Mouse (Mus musculus) adrenal gland, postnatal 4 days (tissue): ENCODE measurements around the gene Ncoa7. TPM values are rescaled to one million over a fixed set of nuclear protein-coding genes. Genes with fewer than 3 reads are reported as not detected.

Experiments used
- DNase-seq, 2 experiments: peaks; one replicate each; pipeline ENCODE4 v3.0.0; 2021 to 2022; ENCODE audit warnings: low spot score in 2 of 2, mixed read lengths in 2 of 2
- total RNA-seq, 2 experiments: library from RNA; stranded (reverse); gene quantifications; 2 replicates each; pipeline ENCODE4 v1.2.3; 2021

Gene Ncoa7
- total RNA-seq, 2 experiments from 2014 or later = 47.9 to 49.3 TPM

GRCm38 (mm10) chr10:30749807-30750206 lies 53.3 kb downstream of the Ncoa7 start:
- DNase-seq = no peak

DNA sequence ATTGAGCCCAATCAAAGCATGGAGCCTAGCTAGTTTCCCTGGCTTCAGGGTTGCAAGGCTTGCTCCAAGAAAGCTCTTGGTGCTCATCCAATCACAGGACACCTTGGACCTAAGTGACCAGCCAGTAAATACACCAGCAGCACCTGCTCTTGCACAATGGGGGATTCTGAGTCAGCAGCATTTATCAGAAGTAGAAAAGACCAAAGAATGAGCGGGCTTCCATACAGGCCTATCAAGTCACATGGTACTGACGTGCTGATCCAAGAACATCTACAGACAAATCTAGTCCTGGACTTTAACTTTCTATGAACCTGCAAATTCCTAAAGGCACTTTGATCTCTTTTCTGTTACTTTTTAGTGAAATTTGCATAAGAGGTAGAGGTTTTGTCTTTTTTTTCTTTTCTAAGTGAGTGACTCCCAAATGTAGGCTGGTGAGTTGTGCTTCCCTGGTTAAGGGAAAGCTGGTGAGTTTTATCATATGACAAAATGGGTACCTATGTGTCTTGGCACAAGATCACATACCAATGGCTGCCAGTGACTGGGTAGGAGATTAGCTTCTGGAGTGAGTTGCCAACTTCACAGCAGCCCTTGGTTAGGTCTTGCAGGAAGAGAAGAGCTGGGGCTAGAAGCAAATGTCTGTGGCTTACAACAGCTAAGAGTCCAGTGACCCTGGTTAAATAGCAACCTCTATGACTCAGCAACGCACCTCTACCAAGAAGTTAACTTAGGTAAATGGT lies 57.7 kb downstream of the Ncoa7 start:
- DNase-seq = no peak

DNA sequence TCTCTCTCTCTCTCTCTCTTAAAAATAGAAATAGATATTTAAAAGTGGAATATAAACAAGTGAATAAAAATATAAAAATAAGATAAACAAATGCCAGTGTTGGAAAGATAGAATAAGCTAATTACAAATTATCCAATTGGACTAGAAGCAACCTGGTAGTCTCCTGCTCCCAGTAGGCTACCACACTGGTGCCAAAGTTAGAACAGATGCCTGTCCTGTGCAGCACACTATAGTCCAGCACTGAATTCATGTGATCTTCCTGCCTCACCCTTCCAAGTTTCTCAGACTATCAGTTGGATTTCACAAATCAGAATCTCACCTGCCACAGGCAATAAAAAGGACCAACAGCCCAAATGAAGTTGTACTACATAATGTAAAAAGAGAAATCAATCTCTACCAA lies 59.9 kb downstream of the Ncoa7 start:
- no peak for DNase-seq

DNA sequence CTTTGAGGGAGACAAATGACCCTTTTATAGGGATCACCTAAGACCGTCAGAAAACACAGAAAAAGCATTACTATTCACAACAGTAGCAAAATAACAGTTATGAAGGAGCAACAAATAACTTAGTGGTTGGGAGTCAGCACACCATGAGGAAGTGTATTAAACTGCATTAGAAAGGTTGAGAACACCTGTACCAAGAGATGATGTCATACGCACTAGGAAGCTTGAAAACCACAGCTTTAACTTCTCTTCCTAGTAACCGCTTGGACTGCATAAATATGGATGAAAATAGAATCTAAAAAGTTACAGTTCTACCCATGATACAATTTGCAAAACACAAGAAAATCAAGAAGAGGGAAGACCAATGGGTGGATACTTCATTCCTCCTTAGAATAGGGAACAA lies 64.7 kb downstream of the Ncoa7 start:
- DNase-seq = no peak

DNA sequence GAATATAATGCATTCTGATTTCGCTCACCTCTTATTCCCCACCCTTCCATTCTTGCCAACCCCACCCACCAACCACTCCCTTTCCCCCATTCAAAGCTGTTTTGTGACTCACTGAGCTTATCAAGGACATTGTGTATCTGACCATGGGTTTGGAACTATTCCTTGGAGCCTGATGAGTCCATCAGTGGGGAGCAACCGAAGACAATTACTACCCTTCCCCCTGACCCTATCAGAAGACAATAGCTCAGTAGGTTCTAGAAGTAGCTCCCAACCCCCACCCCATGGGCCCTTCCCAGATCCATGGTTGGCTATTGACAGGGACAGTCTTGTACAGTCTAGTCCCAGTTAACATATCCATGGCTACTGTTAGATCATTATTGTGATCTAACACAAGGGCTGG lies 65.8 kb downstream of the Ncoa7 start:
- no peak for DNase-seq

DNA sequence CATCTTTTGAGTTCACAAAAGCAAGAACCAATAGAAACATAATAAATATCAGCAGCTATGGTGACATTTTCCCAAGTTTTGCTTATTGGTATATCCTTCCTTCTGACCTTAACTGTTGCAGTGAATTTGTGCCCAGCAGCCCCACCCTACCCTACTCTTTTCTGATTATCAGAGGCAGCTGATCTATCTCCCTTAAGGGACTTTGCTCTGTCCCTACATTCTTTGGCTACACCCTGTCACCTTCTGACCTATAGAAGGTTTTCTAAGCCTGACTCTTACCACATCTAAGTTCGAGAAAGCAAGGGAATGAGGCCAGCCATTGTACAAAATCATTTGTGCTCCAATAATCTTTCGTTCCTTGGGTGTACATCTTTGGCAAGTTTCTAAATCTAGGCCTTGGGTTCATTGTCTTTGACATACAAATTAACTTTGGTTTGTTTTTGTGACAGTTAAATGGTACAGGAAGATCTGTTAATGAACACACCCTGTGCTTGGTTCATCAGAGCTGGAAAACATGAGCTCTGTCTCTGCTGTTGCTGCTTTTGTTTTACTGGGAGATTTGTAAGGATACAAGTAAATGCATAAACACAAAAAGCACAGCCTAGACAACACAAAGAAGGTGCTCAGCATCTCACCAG lies 69.9 kb downstream of the Ncoa7 start:
- no peak for DNase-seq

DNA sequence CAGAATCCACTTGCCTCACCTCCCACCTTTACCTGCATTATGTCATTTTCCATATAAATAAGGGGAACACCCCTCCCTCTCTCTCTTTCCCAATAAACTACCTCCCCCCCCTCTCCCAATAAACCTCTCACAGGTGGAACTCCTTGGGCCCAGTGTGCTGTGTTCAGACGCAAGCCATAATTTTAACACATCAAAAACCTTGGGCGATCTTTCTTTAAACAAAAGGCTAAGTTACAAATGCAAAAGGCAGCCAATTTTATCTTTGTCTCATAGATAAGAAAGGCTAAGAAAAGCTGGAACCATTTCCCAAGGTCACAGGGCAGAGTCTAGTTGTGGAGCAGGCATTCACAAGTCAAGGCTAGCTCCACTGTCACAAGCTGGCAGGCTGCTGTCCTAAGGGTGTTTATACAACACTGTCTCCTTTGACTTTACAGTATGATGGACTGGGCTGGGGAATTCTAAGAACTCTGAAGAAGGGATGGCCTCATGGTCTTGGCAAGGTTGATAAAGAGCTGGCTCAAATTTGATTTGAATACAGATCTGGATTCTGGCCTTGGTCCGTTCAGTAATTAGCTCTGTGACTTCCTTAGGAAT lies 71.7 kb downstream of the Ncoa7 start:
- DNase-seq = peak in 1 of 2 experiments; percentile 14

DNA sequence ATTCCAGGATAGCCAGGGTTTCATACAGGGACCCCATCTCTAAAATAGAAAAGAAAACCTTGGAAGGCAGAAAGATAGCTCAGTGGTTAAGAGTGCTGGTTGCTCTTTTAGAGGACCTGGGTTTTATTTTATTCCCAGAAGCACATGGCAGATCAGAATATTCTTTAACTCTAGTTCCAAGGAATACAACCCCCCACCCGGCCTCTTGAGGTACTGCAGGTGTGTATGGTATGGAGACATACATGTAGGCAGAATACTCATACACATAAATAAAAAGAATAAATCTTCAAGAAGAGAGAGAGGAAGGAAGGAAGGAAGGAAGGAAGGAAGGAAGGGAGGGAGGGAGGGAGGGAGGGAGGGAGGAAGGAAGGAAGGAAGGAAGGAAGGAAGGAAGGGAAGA lies 72.3 kb downstream of the Ncoa7 start:
- DNase-seq = no peak

GRCm38 (mm10) chr10:30729157-30730096 lies 73.7 kb downstream of the Ncoa7 start:
- DNase-seq = no peak

GRCm38 (mm10) chr10:30723014-30723413 lies 80.1 kb downstream of the Ncoa7 start:
- no peak for DNase-seq

DNA sequence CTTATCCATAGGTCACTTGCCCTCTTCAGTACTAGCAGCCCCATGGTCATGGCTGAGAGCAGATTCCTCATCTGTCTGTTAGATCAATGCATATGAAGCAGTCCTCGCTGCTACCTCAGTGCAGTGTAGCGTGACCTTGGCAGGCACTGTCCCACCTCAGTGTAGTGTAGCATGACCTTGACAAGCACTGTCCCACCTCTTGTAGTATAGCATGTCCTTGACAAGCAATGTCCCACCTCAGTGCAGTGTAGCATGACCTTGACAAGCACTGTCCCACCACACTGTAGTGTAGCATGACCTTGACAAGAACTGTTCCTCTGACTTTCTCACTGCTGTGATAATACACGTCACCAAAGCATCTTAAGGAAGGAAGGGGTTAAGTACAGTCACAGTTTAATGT lies 82.6 kb downstream of the Ncoa7 start:
- no peak for DNase-seq

DNA sequence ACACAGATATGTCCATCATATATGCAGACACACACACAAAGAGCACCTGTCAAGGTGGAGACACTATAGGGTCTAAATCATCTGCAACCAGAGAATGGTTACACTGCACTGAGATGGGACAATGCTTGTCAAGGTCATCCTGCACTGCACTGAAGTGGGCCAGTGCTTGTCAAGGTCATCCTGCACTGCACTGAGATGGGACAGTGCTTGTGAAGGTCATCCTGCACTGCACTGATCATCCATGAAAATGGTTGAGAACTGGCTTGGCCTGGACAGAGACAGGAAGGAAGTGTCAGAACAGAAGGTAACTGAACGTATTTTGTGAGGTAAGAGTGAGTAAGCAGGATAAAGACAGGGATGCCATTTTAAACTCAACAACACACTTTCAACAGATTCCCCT lies 83.2 kb downstream of the Ncoa7 start:
- no peak for DNase-seq

DNA sequence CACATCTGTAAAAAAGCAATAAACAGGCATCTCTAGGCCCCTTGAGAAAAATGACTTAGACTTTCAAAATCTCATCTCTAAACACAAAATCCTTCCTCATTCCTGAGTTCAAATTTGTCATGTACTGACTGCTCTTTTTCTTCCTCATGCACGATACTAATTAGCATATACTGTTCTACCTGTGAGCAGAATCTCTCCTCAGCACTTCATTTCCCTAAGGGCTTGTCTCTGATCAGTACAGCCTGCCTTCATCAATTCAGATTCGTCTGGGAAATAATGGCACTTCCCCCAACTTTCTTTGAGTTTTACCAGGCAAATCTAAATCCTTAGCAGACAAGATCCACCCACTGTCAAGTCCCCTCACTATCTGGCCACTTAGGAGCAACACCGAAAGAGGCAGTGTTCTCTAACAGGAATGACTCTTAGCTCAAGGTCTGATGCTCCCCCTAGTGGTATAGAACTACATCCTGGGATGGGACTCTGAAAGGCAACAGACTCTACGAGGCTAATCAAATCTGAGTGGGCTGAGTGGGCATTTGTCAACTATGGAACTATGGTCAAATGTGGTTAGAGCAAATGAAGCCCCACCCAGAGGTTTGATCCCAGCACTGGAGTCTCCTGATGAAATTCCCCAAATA lies 84.3 kb downstream of the Ncoa7 start:
- DNase-seq = peak in 1 of 2 experiments; percentile 19

- no peak for DNase-seq
These were observed 87.0 kb downstream of the Ncoa7 start for GRCm38 (mm10) chr10:30716171-30716570.

GRCm38 (mm10) chr10:30712540-30712939 lies 90.6 kb downstream of the Ncoa7 start:
- no peak for DNase-seq

- DNase-seq = no peak
These were observed 93.2 kb downstream of the Ncoa7 start for GRCm38 (mm10) chr10:30709846-30710403.

- no peak for DNase-seq
These were observed 95.1 kb downstream of the Ncoa7 start for GRCm38 (mm10) chr10:30708039-30708438.

DNA sequence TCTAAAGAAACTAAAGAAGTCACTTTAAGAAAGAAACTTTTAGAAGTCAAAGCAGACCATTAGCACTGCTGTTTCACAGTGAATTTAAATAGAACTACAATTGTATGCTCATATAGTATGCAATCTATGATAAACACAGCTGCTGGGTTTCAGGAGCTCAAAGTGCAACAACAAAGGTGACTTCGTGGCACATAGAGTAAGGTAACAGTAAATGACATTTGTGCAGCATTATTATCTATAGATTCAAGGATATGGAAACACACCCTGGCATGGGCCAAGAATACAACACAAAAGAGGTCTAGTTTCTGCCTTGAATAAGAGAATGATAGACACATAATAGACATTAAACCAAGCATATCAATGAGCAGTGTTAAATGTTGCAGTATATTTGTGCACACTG lies 100.5 kb downstream of the Ncoa7 start:
- no peak for DNase-seq

- no peak for DNase-seq
These were observed 116.3 kb downstream of the Ncoa7 start for GRCm38 (mm10) chr10:30686862-30687261.

GRCm38 (mm10) chr10:30683449-30683848 lies 119.7 kb downstream of the Ncoa7 start:
- DNase-seq = no peak

GRCm38 (mm10) chr10:30679756-30680155 lies 123.4 kb downstream of the Ncoa7 start:
- no peak for DNase-seq
